Mouse (Mus musculus) limb, embryonic 10.5 days (tissue): ENCODE data around the gene Cacna1b. TPM values are rescaled to one million over a fixed set of nuclear protein-coding genes. Genes with fewer than 3 reads are reported as not detected.

Experiments used
- DNase-seq: peaks from one replicate; pipeline ENCODE4 v3.0.0-alpha.2; 2017; ENCODE audit warnings: low spot score
- H3K27ac ChIP-seq: fragments of 300-500 bp; sonication (generic); 2 replicates; pipeline ENCODE4 v1.5.1; 2016; ENCODE audit warnings: mild to moderate bottlenecking
- H3K27me3 ChIP-seq: fragments of 300-500 bp; sonication (generic); 2 replicates; pipeline ENCODE4 v1.6.1; 2016; ENCODE audit warnings: low read depth, mild to moderate bottlenecking; ENCODE audit not compliant: poor library complexity, severe bottlenecking
- H3K36me3 ChIP-seq: fragments of 300-500 bp; sonication (generic); 2 replicates; pipeline ENCODE4 v1.6.1; 2016; ENCODE audit warnings: mild to moderate bottlenecking, moderate library complexity
- H3K4me1 ChIP-seq: fragments of 300-500 bp; sonication (generic); 2 replicates; pipeline ENCODE4 v1.6.1; 2016
- H3K4me3 ChIP-seq: fragments of 300-500 bp; sonication (generic); 2 replicates; pipeline ENCODE4 v1.5.1; 2016; ENCODE audit warnings: mild to moderate bottlenecking, moderate library complexity
- H3K9me3 ChIP-seq: fragments of 300-500 bp; sonication (generic); replicated peaks from 2 replicates; pipeline ENCODE4 v1.6.1; 2016; ENCODE audit warnings: mild to moderate bottlenecking
- WGBS: fragments of 180-500 bp; shearing (Covaris S2); methylation state at CpG from one replicate; pipeline ENCODE4 v1.1.7; 2016; 5-methylcytosine and 5-hydroxymethylcytosine counted together
- polyA plus RNA-seq: library from polyadenylated mRNA; unstranded; fragments of >200 nt; fragmentation: Nextera tagmentation; extraction: Ambion mirVana; gene quantifications from 2 replicates; pipeline ENCODE4 v1.2.1, GENCODE M21; 2016

Cacna1b gene
- polyA plus RNA-seq, 1 experiment from 2014 or later, result 1.7 TPM

DNA sequence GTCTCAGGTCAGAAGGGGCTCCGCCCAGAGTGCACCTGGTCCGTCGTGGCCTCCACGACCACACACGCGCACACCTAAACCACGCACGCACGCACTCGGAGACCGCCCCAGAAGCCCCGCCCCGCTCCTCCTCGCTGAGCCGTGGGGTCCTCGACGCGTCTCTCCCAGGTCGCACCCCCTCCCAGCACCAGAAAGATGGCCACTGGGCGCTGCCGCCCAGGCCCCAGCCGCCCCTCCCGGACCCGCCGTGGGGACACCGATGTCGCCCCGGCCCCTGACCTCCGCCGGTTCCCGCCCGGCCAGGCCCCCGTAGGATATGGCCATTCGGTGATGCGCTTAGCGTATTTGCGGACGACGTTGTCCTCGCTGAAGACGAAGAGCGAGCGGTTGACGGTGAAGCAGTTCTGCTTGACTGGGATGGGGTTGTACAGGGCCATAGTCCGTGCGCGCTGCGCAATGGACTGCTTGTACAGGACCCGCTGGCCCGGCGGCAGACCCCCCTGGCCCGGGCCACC, 449 bp downstream of the Cacna1b start:
- Histone ChIP-seq H3K36me3 (no peaks in the 10 kb centered on the region), H3K27ac (no peak overlapping the region), H3K27me3 (peaks cover 43% of the 10 kb centered on the region), H3K4me3 (peak overlapping the region; percentile 69), H3K9me3 (no peaks in the 10 kb centered on the region), H3K4me1 (peaks cover 18% of the 10 kb centered on the region)
- WGBS, result under 1% methylated on average over 52 of the region's 52 CpGs
- DNase-seq, result peak; percentile 51

DNA sequence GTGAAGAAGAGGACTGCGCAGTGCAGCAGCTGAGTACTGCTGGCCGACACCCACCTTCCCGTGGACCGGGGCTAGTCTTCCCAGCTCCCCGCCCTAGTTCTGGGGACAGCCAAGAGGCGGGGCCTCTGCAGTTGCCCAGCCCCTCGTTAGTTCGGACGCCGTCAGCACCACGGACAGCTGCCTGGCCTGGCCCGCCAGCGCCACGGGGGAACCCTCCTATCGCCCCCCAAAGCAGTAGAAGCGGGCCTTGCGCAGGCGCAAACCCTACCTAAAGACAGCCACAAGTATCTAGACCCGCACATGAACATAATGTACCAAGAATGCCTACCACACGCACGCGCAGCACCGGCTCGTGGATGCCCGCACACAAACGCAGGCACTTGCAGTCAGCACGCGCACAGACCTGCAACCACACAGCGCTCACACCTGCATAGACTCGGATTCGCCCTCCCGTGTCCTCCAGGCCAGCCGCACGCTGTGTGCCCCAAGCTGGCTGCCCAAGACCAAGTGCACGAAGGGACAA, 968 bp downstream of the Cacna1b start:
- H3K4me3 ChIP-seq, result peak overlapping the region; percentile 69
- WGBS, result 1% methylated on average over 35 of the region's 35 CpGs
- H3K27ac ChIP-seq, result no peak overlapping the region
- peaks cover 18% of the 10 kb centered on the region for H3K4me1 ChIP-seq
- peaks cover 43% of the 10 kb centered on the region for H3K27me3 ChIP-seq
- no peaks in the 10 kb centered on the region for H3K36me3 ChIP-seq
- no peaks in the 10 kb centered on the region for H3K9me3 ChIP-seq
- peak; percentile 91 for DNase-seq

DNA sequence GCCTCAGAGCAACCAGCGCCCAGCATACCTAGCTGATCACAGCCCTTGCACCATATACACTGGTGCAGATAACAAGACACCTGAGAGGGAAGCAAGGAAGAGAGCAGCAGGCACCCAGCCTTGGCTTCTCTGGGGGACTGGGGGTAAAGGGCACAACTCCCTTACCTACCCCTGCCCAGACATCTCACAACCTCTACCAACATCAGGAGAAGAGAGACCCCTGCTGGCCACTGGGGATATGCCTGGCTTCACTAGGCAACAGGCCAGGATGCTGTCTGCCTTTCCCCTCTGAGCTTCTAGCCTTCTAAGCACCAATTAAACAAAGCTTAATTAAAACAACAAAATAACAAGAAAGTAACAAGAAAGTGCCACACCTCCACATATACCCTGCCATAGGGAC, 7.7 kb downstream of the Cacna1b start:
- no peak overlapping the region for H3K4me3 ChIP-seq
- no peaks in the 10 kb centered on the region for H3K4me1 ChIP-seq
- H3K27me3 ChIP-seq, result no peaks in the 10 kb centered on the region
- DNase-seq, result peak; percentile 69
- no peaks in the 10 kb centered on the region for H3K36me3 ChIP-seq
- WGBS, result 84% methylated on average over 1 of the region's 1 CpGs
- H3K27ac ChIP-seq, result no peak overlapping the region
- no peaks in the 10 kb centered on the region for H3K9me3 ChIP-seq

DNA sequence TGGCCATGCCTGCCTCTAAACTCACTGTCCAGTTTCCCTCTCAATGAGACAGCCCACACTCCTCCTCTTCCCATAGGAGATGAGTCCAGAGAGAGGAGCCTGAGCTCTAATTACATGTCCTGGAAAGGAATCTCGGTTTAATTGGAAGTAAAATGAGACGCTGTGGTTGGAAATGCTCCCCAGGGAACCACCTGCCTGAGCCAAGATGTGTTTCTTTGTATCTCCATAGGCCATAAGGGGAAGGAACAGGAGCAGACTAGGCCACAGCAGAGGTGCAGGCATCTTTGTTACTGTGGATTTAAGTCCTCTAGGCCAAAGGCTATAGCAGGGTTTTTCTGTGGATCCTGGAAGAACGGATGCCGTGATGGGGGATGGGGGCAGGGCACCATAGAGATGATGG, 10.4 kb downstream of the Cacna1b start:
- H3K4me1 ChIP-seq, result no peaks in the 10 kb centered on the region
- no peak for DNase-seq
- no peaks in the 10 kb centered on the region for H3K27me3 ChIP-seq
- no peak overlapping the region for H3K27ac ChIP-seq
- no peaks in the 10 kb centered on the region for H3K36me3 ChIP-seq
- no peak overlapping the region for H3K4me3 ChIP-seq
- WGBS, result 76% methylated on average over 4 of the region's 4 CpGs
- no peaks in the 10 kb centered on the region for H3K9me3 ChIP-seq

DNA sequence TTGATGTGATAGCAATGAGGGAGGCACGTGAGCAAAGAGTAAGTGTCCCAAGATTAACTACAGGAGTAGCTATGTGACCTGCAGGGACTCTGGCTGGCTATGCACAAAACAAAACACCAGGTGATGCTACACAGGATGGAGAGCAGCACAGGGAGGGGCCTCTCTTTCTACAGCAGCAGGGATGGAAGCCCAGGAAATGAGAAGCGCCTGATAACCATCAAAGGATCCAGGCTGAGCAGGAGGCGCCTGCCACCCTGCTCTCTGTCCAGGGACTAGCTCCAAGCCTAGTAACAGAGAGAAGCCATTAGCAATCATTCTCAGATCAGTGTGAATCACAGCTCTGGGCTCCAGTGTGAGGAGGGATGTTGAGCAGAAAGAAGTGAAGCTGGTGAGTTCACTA, 12.9 kb downstream of the Cacna1b start:
- H3K36me3 ChIP-seq, result no peaks in the 10 kb centered on the region
- no peak overlapping the region for H3K27ac ChIP-seq
- no peak overlapping the region for H3K4me3 ChIP-seq
- H3K27me3 ChIP-seq, result no peaks in the 10 kb centered on the region
- DNase-seq, result no peak
- 53% methylated on average over 3 of the region's 3 CpGs for WGBS
- no peaks in the 10 kb centered on the region for H3K9me3 ChIP-seq
- H3K4me1 ChIP-seq, result no peaks in the 10 kb centered on the region

DNA sequence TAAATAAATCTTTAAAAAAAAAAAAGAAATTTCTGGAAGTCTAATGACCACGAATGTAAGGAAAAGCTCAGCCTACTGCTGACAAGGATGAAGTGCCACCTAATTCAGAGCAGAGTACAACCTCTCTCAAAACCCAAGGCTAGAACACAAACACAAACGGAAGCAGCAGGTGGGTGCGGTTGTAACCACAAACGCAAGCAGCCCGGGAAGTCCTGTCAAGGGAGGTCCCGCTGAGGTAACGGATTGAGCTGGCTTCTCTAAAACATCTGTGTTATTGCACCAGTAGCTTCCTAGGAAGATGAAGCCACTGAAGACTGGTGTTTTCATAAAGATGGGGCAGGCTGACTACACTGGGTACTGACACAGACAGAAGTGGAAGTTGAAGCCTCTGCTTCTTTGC, 15.1 kb downstream of the Cacna1b start:
- no peak for DNase-seq
- no peaks in the 10 kb centered on the region for H3K4me1 ChIP-seq
- WGBS, result 68% methylated on average over 7 of the region's 7 CpGs
- H3K4me3 ChIP-seq, result no peak overlapping the region
- no peaks in the 10 kb centered on the region for H3K9me3 ChIP-seq
- H3K36me3 ChIP-seq, result no peaks in the 10 kb centered on the region
- H3K27me3 ChIP-seq, result no peaks in the 10 kb centered on the region
- H3K27ac ChIP-seq, result no peak overlapping the region

DNA sequence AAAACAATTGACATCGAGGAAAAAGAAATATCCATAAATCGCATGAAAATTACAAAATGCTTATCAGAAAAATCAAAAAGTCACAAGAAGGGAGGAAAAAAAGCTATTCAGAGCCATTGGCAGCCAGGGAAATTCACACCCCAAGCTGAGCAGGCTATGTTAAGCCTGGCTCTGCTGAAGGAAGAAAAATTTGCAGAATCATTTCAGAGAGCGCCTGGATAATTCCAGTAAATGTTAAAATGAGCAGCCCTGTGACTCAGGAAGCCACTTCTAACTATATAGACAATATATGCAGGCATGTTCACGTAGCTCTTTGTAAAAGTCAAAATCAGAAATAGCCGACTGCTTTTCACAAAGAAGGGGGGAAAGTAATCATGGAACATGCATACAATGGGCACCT, 23.3 kb downstream of the Cacna1b start:
- Histone ChIP-seq H3K27ac (no peak overlapping the region), H3K4me3 (no peak overlapping the region), H3K4me1 (no peaks in the 10 kb centered on the region), H3K27me3 (no peaks in the 10 kb centered on the region), H3K36me3 (no peaks in the 10 kb centered on the region), H3K9me3 (no peaks in the 10 kb centered on the region)
- WGBS, result 95% methylated on average over 5 of the region's 5 CpGs
- no peak for DNase-seq

DNA sequence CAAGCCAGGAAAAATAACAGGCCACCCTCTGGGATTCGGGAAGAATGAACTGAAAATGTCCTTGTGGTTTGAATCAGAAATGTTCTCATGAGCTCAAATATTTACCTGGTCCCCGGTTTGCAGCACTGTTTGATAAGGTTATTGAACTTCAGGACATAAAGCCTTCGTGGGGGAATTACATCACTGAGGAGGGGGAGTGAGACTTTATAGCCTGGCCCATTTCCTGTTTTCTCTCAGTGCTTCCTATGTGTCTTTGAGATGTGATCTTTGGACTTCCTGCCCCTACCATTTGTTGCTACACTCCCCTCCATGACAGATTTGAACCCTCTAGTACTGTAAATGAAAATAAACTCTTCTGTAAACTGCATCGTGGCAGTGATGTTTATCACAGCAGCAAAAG, 29.8 kb downstream of the Cacna1b start:
- WGBS, result 83% methylated on average over 4 of the region's 4 CpGs
- Histone ChIP-seq H3K4me1 (no peaks in the 10 kb centered on the region), H3K4me3 (no peak overlapping the region), H3K27ac (no peak overlapping the region), H3K9me3 (no peaks in the 10 kb centered on the region), H3K27me3 (no peaks in the 10 kb centered on the region), H3K36me3 (no peaks in the 10 kb centered on the region)
- no peak for DNase-seq

DNA sequence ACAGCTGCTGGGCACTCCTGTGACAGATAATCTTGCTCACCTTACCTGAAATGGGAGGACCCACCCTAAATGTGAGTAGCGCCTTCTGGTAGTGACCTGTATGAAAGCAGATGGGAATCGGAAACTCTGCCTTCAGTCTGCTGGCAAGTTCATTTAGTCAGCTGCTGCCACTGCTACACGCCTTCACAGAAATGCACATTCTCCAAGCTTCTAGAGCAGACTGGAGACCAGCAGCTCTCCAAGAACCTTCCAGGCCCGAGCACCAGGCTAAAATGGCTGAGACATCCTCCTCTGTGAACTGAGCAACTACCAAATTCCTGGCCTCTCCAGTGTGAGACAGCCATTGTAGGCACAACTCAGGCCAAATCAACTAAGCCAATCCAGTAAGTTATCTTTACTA, 37.1 kb downstream of the Cacna1b start:
- Histone ChIP-seq H3K4me3 (no peak overlapping the region), H3K4me1 (no peaks in the 10 kb centered on the region), H3K36me3 (no peaks in the 10 kb centered on the region), H3K27me3 (no peaks in the 10 kb centered on the region), H3K27ac (no peak overlapping the region), H3K9me3 (no peaks in the 10 kb centered on the region)
- DNase-seq, result no peak
- 92% methylated on average over 4 of the region's 4 CpGs for WGBS

DNA sequence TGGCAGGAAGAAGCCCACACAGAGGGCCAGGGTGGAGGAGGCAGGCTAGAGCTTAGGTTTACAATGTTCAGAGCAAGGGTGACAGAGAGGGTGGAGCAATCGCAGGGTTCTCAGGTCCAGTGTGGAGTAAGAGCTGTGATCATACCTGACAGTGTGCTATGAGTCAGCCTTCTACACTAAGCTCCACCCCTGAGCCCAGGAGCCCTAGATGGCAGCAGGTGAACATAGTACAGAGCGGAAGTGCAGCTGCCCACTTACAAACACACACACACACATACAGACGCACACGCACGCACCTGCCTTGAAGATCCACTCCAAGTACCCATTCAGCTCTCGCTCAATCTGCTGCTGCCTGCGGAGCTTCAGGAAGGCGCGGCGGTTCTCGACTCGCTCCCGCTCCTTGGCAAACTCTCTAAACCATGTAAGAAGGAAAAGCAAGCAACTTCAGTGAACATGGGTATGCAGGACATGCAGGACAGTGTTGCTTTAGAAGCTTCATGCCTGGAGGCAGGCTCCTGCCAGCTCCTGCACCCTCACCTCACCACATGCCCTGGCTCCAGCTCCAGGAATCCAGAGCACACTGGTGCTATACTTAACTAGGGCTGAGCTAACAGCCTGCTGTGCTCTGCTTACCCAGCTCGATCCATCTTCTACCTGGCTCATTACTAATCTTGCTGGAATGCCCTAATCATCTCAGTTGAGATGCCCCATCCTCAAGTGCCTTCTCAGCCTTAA, 43.1 kb downstream of the Cacna1b start:
- no peaks in the 10 kb centered on the region for H3K36me3 ChIP-seq
- no peak overlapping the region for H3K27ac ChIP-seq
- 94% methylated on average over 14 of the region's 14 CpGs for WGBS
- DNase-seq, result no peak
- H3K9me3 ChIP-seq, result no peaks in the 10 kb centered on the region
- no peak overlapping the region for H3K4me3 ChIP-seq
- no peaks in the 10 kb centered on the region for H3K4me1 ChIP-seq
- no peaks in the 10 kb centered on the region for H3K27me3 ChIP-seq

DNA sequence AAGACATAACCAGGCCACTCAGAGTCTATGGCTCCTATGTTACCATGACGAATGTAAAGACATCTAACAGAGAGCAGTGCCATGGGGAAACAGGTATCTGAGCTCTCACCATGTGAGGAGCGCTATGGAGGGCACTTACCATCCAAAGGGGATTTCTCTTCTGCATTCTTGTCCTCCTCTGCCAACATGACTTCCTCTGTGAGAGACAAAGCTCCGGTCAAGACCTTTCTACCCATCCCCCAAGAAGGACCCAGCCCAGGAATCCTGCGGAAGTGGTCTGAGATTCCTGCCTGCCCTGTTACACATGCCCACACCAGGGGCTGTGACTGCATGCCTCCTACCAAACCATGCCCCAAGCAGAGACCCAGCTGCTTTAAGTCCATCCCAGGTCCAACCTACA, 44.0 kb downstream of the Cacna1b start:
- no peaks in the 10 kb centered on the region for H3K4me1 ChIP-seq
- no peak for DNase-seq
- H3K36me3 ChIP-seq, result no peaks in the 10 kb centered on the region

DNA sequence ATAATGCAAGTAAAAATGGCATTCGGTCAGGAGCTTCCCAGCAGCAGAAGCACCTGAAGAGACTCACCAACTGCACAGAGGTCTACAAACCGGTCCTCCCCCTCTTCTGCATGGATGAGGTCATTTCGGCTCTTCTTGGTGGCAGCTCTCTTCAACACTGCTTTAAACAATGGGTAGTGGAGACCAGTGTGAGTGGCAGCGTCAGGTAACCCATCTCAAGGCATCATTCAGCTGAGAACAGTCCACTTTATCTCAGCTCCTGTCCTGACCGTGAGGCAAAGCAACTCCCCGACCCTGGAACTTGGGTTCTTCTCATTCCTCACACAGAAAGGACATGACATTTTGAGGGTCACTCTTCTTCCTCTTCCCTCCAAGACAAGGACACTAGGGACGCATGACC, 45.0 kb downstream of the Cacna1b start:
- H3K4me3 ChIP-seq, result no peak overlapping the region
- no peak overlapping the region for H3K27ac ChIP-seq
- no peaks in the 10 kb centered on the region for H3K36me3 ChIP-seq
- WGBS, result 88% methylated on average over 7 of the region's 7 CpGs
- no peaks in the 10 kb centered on the region for H3K27me3 ChIP-seq
- no peak for DNase-seq
- H3K4me1 ChIP-seq, result no peaks in the 10 kb centered on the region
- no peaks in the 10 kb centered on the region for H3K9me3 ChIP-seq

More for the DNA sequence above, 44.0 kb downstream of the Cacna1b start:
- Histone ChIP-seq H3K27ac (no peak overlapping the region), H3K4me3 (no peak overlapping the region), H3K9me3 (no peaks in the 10 kb centered on the region), H3K27me3 (no peaks in the 10 kb centered on the region)
- WGBS, result 86% methylated on average over 4 of the region's 4 CpGs

DNA sequence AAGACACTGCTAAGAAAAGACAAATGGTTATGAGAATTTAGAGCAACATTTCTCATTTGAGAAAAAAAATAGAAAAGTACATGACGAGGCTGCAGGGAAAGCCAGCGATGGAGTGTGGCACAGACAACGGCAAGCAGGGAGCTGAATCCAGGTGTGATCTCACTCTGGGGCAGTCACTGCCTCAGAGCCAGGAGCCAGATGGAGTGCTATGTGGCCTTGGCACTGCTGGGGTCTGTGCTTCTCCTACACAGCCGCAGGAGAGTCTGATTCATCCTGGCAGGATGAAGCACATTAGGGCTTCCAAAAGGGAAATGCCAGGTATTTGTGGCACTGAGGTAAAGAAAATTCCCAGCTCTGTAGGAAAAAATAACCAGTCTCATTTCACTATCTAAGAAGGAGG, 45.5 kb downstream of the Cacna1b start:
- H3K4me1 ChIP-seq, result no peaks in the 10 kb centered on the region
- no peaks in the 10 kb centered on the region for H3K36me3 ChIP-seq
- DNase-seq, result no peak
- no peaks in the 10 kb centered on the region for H3K9me3 ChIP-seq
- H3K27me3 ChIP-seq, result no peaks in the 10 kb centered on the region
- 85% methylated on average over 4 of the region's 4 CpGs for WGBS
- H3K27ac ChIP-seq, result no peak overlapping the region
- no peak overlapping the region for H3K4me3 ChIP-seq

DNA sequence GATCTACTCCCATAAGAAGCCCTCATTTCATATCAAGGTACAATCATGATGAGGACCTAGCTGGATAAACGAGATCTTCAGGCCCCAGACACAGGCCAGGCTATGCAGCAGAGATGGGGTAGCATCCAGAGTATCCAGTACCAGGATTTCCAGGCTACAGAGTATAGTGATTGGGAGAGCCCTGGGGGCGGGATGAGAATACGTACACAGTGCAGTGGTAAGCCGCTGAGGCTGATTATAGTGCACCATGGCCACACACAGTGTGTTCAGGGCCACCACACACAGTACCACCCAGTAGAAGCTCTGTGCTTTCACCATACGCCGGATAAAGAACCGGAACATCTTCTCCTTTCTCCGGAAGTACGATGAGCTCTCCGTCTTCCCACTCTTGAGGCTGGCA, 57.0 kb downstream of the Cacna1b start:
- no peaks in the 10 kb centered on the region for H3K36me3 ChIP-seq
- no peak overlapping the region for H3K27ac ChIP-seq
- no peak for DNase-seq
- no peaks in the 10 kb centered on the region for H3K4me1 ChIP-seq
- no peaks in the 10 kb centered on the region for H3K27me3 ChIP-seq
- no peak overlapping the region for H3K4me3 ChIP-seq
- H3K9me3 ChIP-seq, result no peaks in the 10 kb centered on the region
- WGBS, result 87% methylated on average over 10 of the region's 10 CpGs
